Mouse (Mus musculus) bone marrow, adult 2 months (tissue): ENCODE measurements around the gene Slc2a13.

Source experiments
- CTCF ChIP-seq: fragments of 200-500 bp; IDR thresholded peaks from 2 replicates; pipeline ENCODE4 v1.5.1; 2011; ENCODE audit warnings: low read length, control low read depth; ENCODE audit not compliant: control insufficient read depth, insufficient read depth
- POLR2A ChIP-seq: fragments of 200-500 bp; IDR thresholded peaks from 2 replicates; pipeline ENCODE4 v1.6.1; 2011; ENCODE audit warnings: low read depth, mild to moderate bottlenecking, control low read depth, low read length, borderline replicate concordance; ENCODE audit not compliant: control insufficient read depth

DNA sequence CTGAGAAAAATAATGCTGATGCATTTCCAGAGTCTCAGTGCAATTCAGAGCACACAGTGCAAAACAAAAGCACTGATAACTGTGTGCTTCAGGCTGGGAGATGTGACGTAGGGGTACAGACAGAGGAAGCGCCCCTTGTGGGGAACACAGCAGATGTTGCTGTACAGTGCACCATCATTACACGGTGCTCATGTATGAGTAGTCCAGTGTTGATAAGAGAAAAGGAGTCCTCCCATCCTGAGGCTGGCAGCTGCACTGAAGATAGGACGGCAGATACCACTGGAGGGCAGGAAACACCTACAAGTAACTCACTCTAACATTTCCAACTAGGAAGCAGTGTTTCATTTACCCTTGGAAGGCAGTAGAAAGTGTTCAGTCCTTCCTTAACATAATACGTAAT is 312.5 kb downstream of the Slc2a13 start:
- TF ChIP-seq CTCF (no peak), POLR2A (no peak)
